Mouse (Mus musculus) heart, embryonic 13.5 days (tissue): ENCODE measurements around the gene Popdc3. TPM values are rescaled to one million over a fixed set of nuclear protein-coding genes. Genes with fewer than 3 reads are reported as not detected.
"Not testable (repeated sequence)": the region's sequence is repeated elsewhere in the genome, so short reads cannot be mapped to it uniquely, and the experiment has no call there.

Experiments
- ATAC-seq: fragments of 200-750 bp; cut with Nextera tagmentation; 2 replicates; pipeline ENCODE4 v1.8.0; 2017; ENCODE audit warnings: moderate TSS enrichment; ENCODE audit not compliant: insufficient number of reproducible peaks, low FRiP score, low TSS enrichment; ENCODE audit errors: extremely low read depth
- H3K27ac ChIP-seq: fragments of 300-500 bp; sonication (generic); replicated peaks from 2 replicates; pipeline ENCODE4 v1.5.1; 2015; ENCODE audit warnings: moderate library complexity, mild to moderate bottlenecking, inconsistent platforms
- H3K27me3 ChIP-seq: fragments of 300-500 bp; sonication (generic); replicated peaks from 2 replicates; pipeline ENCODE4 v1.6.1; 2015; ENCODE audit warnings: mild to moderate bottlenecking, inconsistent platforms
- H3K36me3 ChIP-seq: fragments of 300-500 bp; sonication (generic); 2 replicates; pipeline ENCODE4 v1.6.1; 2015; ENCODE audit warnings: mild to moderate bottlenecking, inconsistent platforms
- H3K4me1 ChIP-seq: fragments of 300-500 bp; sonication (generic); 2 replicates; pipeline ENCODE4 v1.6.1; 2015; ENCODE audit warnings: inconsistent platforms
- H3K4me2 ChIP-seq: fragments of 300-500 bp; sonication (generic); 2 replicates; pipeline ENCODE4 v1.6.1; 2015; ENCODE audit warnings: inconsistent platforms, mild to moderate bottlenecking, moderate library complexity
- H3K4me3 ChIP-seq: fragments of 300-500 bp; sonication (generic); 2 replicates; pipeline ENCODE4 v1.5.1; 2015; ENCODE audit warnings: moderate library complexity, mild to moderate bottlenecking, inconsistent platforms
- H3K9ac ChIP-seq: fragments of 300-500 bp; sonication (generic); 2 replicates; pipeline ENCODE4 v1.6.1; 2015; ENCODE audit warnings: inconsistent platforms, mild to moderate bottlenecking, moderate library complexity
- H3K9me3 ChIP-seq: fragments of 300-500 bp; sonication (generic); 2 replicates; pipeline ENCODE4 v1.6.1; 2016; ENCODE audit warnings: inconsistent platforms
- WGBS: fragments of 180-500 bp; shearing (Covaris S2); methylation state at CpG from one replicate; pipeline ENCODE4 v1.1.7; 2015; ENCODE audit warnings: mixed read lengths; 5-methylcytosine and 5-hydroxymethylcytosine counted together
- polyA plus RNA-seq: library from polyadenylated mRNA; unstranded; fragments of >200 nt; fragmentation: Nextera tagmentation; extraction: Ambion mirVana; gene quantifications from 2 replicates; pipeline ENCODE4 v1.2.1, GENCODE M21; 2015

Gene Popdc3
- 32.2 and 35.2 TPM in 2 replicates for polyA plus RNA-seq

GRCm38 (mm10) chr10:45177798-45178197 lies at the start of gene Popdc3:
Popdc3 (plus strand) TSS chr10:45178098.
- WGBS, result 90% methylated on average over 1 of the region's 5 CpGs

GRCm38 (mm10) chr10:45129105-45129504 lies 48.8 kb upstream of the Popdc3 start:
- Histone ChIP-seq H3K9ac (no peak overlapping the region), H3K4me1 (peaks cover 51% of the 10 kb centered on the region), H3K4me2 (peak overlapping the region; percentile 8; the same call in 1 of the 2 replicates), H3K27ac (peak overlapping the region; percentile 69), H3K36me3 (peaks cover 41% of the 10 kb centered on the region), H3K4me3 (no peak overlapping the region), H3K27me3 (no peaks in the 10 kb centered on the region), H3K9me3 (no peaks in the 10 kb centered on the region)
- 67% methylated on average over 11 of the region's 11 CpGs for WGBS
- no peak for ATAC-seq

More at GRCm38 (mm10) chr10:45177798-45178197, at the start of gene Popdc3:
- H3K36me3 ChIP-seq, H3K27me3 ChIP-seq, H3K4me3 ChIP-seq, H3K9ac ChIP-seq, H3K9me3 ChIP-seq, H3K27ac ChIP-seq, ATAC-seq, H3K4me2 ChIP-seq: not testable (repeated sequence)
- H3K4me1 ChIP-seq, result peaks cover 22% of the 10 kb centered on the region

- ATAC-seq, result no peak
- H3K4me1 ChIP-seq, result peaks cover 47% of the 10 kb centered on the region
- 15% methylated on average over 6 of the region's 6 CpGs for WGBS
- peaks cover 37% of the 10 kb centered on the region for H3K36me3 ChIP-seq
- H3K27ac ChIP-seq, result peak overlapping the region; percentile 69
- no peak overlapping the region for H3K4me3 ChIP-seq
- H3K4me2 ChIP-seq, result no peak overlapping the region
- no peaks in the 10 kb centered on the region for H3K27me3 ChIP-seq
- no peaks in the 10 kb centered on the region for H3K9me3 ChIP-seq
- peak overlapping the region; percentile 20 for H3K9ac ChIP-seq
Measured at GRCm38 (mm10) chr10:45130004-45130403, 47.9 kb upstream of the Popdc3 start.

GRCm38 (mm10) chr10:45132371-45132770 lies 45.5 kb upstream of the Popdc3 start:
- no peaks in the 10 kb centered on the region for H3K27me3 ChIP-seq
- H3K4me3 ChIP-seq, result no peak overlapping the region
- no peak overlapping the region for H3K27ac ChIP-seq
- no peak for ATAC-seq
- H3K4me1 ChIP-seq, result peaks cover 51% of the 10 kb centered on the region
- H3K36me3 ChIP-seq, result peaks cover 27% of the 10 kb centered on the region
- 64% methylated on average over 4 of the region's 4 CpGs for WGBS
- no peaks in the 10 kb centered on the region for H3K9me3 ChIP-seq
- H3K9ac ChIP-seq, result no peak overlapping the region
- no peak overlapping the region for H3K4me2 ChIP-seq

- Histone ChIP-seq H3K4me3 (no peak overlapping the region), H3K9me3 (no peaks in the 10 kb centered on the region), H3K4me1 (peaks cover 57% of the 10 kb centered on the region), H3K4me2 (no peak overlapping the region), H3K9ac (peak overlapping the region; percentile 38; the same call in 1 of the 2 replicates), H3K27me3 (no peaks in the 10 kb centered on the region), H3K27ac (no peak overlapping the region), H3K36me3 (peaks cover 18% of the 10 kb centered on the region)
- WGBS, result 72% methylated on average over 7 of the region's 7 CpGs
- no peak for ATAC-seq
Measured at GRCm38 (mm10) chr10:45136806-45137205, 41.1 kb upstream of the Popdc3 start.

- no peak for ATAC-seq
- H3K4me1 ChIP-seq, result peaks cover 64% of the 10 kb centered on the region
- WGBS, result 62% methylated on average over 4 of the region's 4 CpGs
- peaks cover 19% of the 10 kb centered on the region for H3K36me3 ChIP-seq
- no peaks in the 10 kb centered on the region for H3K27me3 ChIP-seq
- no peak overlapping the region for H3K4me3 ChIP-seq
- no peak overlapping the region for H3K4me2 ChIP-seq
- H3K9me3 ChIP-seq, result no peaks in the 10 kb centered on the region
- peak overlapping the region; percentile 37; the same call in 1 of the 2 replicates for H3K27ac ChIP-seq
- H3K9ac ChIP-seq, result peak overlapping the region; percentile 25; the same call in 1 of the 2 replicates
Measured at GRCm38 (mm10) chr10:45139910-45140309, 38.0 kb upstream of the Popdc3 start.

GRCm38 (mm10) chr10:45140474-45141212 lies 37.3 kb upstream of the Popdc3 start:
- no peak overlapping the region for H3K27ac ChIP-seq

GRCm38 (mm10) chr10:45142359-45142758 lies 35.5 kb upstream of the Popdc3 start:
- Histone ChIP-seq H3K4me3 (no peak overlapping the region), H3K36me3 (peaks cover 4% of the 10 kb centered on the region; the same call in 1 of the 2 replicates), H3K27me3 (no peaks in the 10 kb centered on the region), H3K9ac (no peak overlapping the region), H3K9me3 (no peaks in the 10 kb centered on the region), H3K27ac (no peak overlapping the region), H3K4me1 (peaks cover 71% of the 10 kb centered on the region), H3K4me2 (no peak overlapping the region)
- WGBS, result 80% methylated on average over 5 of the region's 5 CpGs
- no peak for ATAC-seq

More at GRCm38 (mm10) chr10:45140474-45141212, 37.3 kb upstream of the Popdc3 start:
- H3K4me1 ChIP-seq, result peaks cover 71% of the 10 kb centered on the region
- H3K27me3 ChIP-seq, result no peaks in the 10 kb centered on the region
- ATAC-seq, result no peak
- H3K9ac ChIP-seq, result no peak overlapping the region
- WGBS, result 87% methylated on average over 7 of the region's 7 CpGs
- H3K9me3 ChIP-seq, result no peaks in the 10 kb centered on the region
- H3K36me3 ChIP-seq, result peaks cover 11% of the 10 kb centered on the region
- no peak overlapping the region for H3K4me3 ChIP-seq
- H3K4me2 ChIP-seq, result no peak overlapping the region

- Histone ChIP-seq H3K27me3 (no peaks in the 10 kb centered on the region), H3K4me3 (no peak overlapping the region), H3K4me1 (peaks cover 66% of the 10 kb centered on the region), H3K27ac (peak overlapping the region; percentile 83), H3K9ac (no peak overlapping the region), H3K4me2 (no peak overlapping the region), H3K9me3 (no peaks in the 10 kb centered on the region), H3K36me3 (peaks cover 17% of the 10 kb centered on the region)
- WGBS, result 84% methylated on average over 6 of the region's 6 CpGs
- no peak for ATAC-seq
Measured at GRCm38 (mm10) chr10:45144038-45144817, 33.7 kb upstream of the Popdc3 start.

- peak overlapping the region; percentile 47 for H3K9ac ChIP-seq
Measured at GRCm38 (mm10) chr10:45146821-45147220, 31.1 kb upstream of the Popdc3 start.

GRCm38 (mm10) chr10:45151137-45151536 lies 26.8 kb upstream of the Popdc3 start:
- no peak for ATAC-seq
- Histone ChIP-seq H3K9me3 (no peaks in the 10 kb centered on the region), H3K36me3 (peaks cover 81% of the 10 kb centered on the region), H3K4me2 (no peak overlapping the region), H3K4me1 (peaks cover 41% of the 10 kb centered on the region), H3K27me3 (no peaks in the 10 kb centered on the region), H3K27ac (no peak overlapping the region), H3K4me3 (no peak overlapping the region), H3K9ac (no peak overlapping the region)
- 73% methylated on average over 5 of the region's 5 CpGs for WGBS

More at GRCm38 (mm10) chr10:45146821-45147220, 31.1 kb upstream of the Popdc3 start:
- Histone ChIP-seq H3K9me3 (no peaks in the 10 kb centered on the region), H3K27ac (peak overlapping the region; percentile 73), H3K4me3 (no peak overlapping the region), H3K36me3 (peaks cover 43% of the 10 kb centered on the region), H3K4me2 (peak overlapping the region; percentile 20; the same call in 1 of the 2 replicates), H3K4me1 (peaks cover 63% of the 10 kb centered on the region), H3K27me3 (no peaks in the 10 kb centered on the region)
- WGBS, result 22% methylated on average over 6 of the region's 6 CpGs
- no peak; the same call in 1 of the 2 replicates for ATAC-seq
